Mouse (Mus musculus) liver, adult 2 months (tissue): ENCODE measurements around the gene Rdh1.

ENCODE experiments used
- CTCF ChIP-seq: fragments of 200-500 bp; IDR thresholded peaks from 2 replicates; pipeline ENCODE4 v1.5.1; 2011; ENCODE audit warnings: low read depth, low read length, control low read depth
- POLR2A ChIP-seq: fragments of 200-500 bp; IDR thresholded peaks from 2 replicates; pipeline ENCODE4 v1.6.1; 2011; ENCODE audit warnings: low read length, control low read depth; ENCODE audit not compliant: insufficient read depth; ENCODE audit errors: extremely low read depth

- no peak for TF ChIP-seq CTCF
- no peak for TF ChIP-seq POLR2A
These were observed 28.1 kb upstream of the Rdh1 start for GRCm38 (mm10) chr10:127731397-127731796.
